Mouse (Mus musculus): ENCODE measurements around the gene Wars. TPM values are rescaled to one million over a fixed set of nuclear protein-coding genes. Genes with fewer than 3 reads are reported as not detected.

Gene Wars
- polyA plus RNA-seq, 1 experiment from 2014 or later, result 102 TPM

- Histone ChIP-seq H3K4me3 (no peak overlapping the region), H3K9me3 (no peaks in the 10 kb centered on the region), H3K36me3 (peaks cover 32% of the 10 kb centered on the region), H3K4me1 (replicated peaks) (peaks cover 28% of the 10 kb centered on the region), H3K4me2 (no peak overlapping the region), H3K27me3 (peaks cover 2% of the 10 kb centered on the region; the same call in 1 of the 2 replicates), H3K9ac (no peak overlapping the region), H3K27ac (no peak overlapping the region)
- 89% methylated on average over 5 of the region's 5 CpGs for WGBS
- no peak for ATAC-seq (ENCODE audit: low FRiP score)
Observed at GRCm38 (mm10) chr12:108829636-108830035, 64.3 kb downstream of the Wars start.

DNA sequence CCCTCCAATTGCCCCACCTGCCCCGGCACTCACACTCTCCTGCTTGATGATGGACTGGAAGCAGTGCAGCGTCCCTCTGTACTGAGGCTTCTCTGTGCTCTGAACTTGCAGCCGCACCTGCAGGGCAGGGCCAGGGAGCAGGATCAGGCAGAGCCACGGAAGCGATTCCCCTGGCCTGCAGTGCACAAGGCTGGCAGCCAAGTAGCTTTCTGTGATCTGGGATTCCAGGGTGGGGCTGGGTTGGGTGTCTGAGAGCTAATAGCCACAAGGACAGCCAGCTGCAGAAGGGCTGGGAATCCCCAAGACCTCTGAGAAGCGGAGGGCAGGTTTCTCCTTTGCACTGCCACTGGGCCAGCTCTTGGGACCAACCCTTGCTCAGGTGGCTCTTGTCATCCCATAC lies 66.3 kb downstream of the Wars start:
- no peak overlapping the region for H3K4me2 ChIP-seq
- H3K9ac ChIP-seq, result no peak overlapping the region
- peaks cover 10% of the 10 kb centered on the region for H3K4me1 ChIP-seq (replicated peaks)
- ATAC-seq (ENCODE audit: low FRiP score), result no peak
- H3K9me3 ChIP-seq, result no peaks in the 10 kb centered on the region
- H3K4me3 ChIP-seq, result no peak overlapping the region
- no peak overlapping the region for H3K27ac ChIP-seq
- H3K27me3 ChIP-seq, result no peaks in the 10 kb centered on the region
- 96% methylated on average over 6 of the region's 6 CpGs for WGBS
- peaks cover 32% of the 10 kb centered on the region for H3K36me3 ChIP-seq

DNA sequence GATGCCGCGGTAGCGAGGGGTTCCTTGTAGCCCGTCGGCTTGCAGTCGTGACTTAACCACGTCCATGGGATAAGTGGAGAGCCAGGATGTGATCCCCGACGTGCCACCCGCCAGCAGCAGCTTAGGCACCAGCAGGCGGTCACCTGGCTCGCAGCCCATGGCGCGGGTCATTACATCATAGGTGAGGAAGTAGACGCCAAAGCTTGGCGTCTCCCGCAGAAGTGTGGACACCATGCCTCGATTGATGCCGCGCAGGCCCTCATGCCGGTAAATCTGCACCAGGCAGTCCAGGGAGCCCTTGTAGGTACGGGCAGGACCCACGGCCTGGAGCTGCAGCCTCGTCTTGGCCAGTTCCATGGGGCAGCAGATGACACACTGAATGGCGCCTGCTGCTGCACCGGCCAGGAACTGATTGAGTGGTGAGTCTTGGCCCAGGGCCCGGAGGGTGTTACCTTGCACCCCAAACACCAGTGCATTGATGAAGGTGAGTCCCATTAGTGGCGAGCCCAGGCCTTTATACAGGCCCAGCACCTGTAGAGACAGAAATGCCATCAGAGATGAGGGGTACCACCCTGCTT lies 66.9 kb downstream of the Wars start:
- Histone ChIP-seq H3K4me3 (no peak overlapping the region), H3K4me2 (no peak overlapping the region), H3K9ac (no peak overlapping the region), H3K9me3 (no peaks in the 10 kb centered on the region), H3K27ac (no peak overlapping the region), H3K4me1 (replicated peaks) (peaks cover 4% of the 10 kb centered on the region), H3K36me3 (peaks cover 32% of the 10 kb centered on the region), H3K27me3 (no peaks in the 10 kb centered on the region)
- 96% methylated on average over 28 of the region's 28 CpGs for WGBS
- ATAC-seq (ENCODE audit: low FRiP score), result no peak

DNA sequence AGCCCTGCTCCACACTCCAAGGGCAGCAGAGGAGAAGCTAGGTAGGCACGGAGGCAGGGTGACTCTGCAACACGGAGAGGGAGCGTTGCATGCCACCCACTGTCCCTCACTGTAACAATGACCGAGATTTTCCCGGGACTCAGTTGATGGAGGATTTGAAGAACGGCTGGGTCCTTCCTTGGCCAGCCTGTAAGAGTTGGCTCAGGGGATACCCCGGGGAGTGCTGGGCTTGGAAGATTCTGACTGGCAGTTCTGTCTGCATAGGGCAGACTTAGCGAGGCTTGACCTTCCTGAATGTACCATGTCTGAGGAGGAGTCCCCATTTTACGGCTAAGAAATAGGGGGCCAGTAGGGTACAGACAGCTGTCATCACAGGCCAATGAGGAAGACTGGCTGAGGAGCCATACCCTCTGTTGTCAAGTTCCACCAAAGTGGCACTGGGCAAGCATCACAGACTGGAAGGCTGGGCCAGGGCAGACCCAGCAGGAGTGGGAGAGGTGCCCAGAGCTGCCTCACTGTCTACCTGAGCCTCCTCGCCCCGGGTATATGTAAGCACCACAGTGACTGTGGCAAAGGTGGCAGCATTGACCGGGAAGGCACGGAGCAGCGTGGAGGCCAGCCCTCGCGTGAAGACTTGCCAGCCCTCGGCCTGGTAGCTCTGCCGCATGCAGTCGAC lies 67.6 kb downstream of the Wars start:
- WGBS, result 95% methylated on average over 19 of the region's 19 CpGs

DNA sequence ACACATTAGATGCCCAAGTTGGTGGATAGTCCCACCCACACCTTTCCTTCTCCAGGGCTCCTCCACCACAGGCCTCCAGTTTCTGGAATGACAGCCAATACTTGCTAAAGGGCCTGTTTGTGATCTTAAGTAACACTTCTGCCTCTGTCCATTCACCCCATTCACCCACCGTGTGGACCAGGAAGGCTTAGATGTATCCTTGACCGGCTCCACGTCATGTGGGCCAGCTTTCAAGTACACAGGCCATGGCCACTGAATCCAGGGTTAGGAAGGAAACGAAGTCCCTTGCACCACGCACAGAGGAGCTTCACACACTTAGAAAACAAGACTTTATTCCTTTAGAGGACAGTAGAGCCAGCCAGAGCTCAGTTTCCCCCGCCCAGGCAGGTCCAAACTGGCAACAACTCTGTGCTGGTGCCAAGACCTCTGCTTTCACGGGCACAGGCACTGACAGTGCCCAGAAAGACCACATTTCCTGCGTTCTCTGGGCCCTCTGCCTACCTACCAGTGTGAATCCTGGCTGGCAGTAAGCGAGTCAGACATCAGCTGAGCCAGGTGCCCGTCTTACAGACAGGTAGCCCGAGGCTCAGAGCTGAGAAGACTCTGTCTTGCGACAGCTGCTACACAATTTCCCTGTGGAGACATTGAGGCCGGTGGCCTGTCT lies 68.3 kb downstream of the Wars start:
- no peak for ATAC-seq (ENCODE audit: low FRiP score)
- H3K9ac ChIP-seq, result no peak overlapping the region
- H3K27ac ChIP-seq, result no peak overlapping the region
- H3K4me3 ChIP-seq, result no peak overlapping the region
- H3K36me3 ChIP-seq, result peaks cover 32% of the 10 kb centered on the region
- H3K27me3 ChIP-seq, result no peaks in the 10 kb centered on the region
- H3K4me1 ChIP-seq (replicated peaks), result no peaks in the 10 kb centered on the region
- H3K4me2 ChIP-seq, result no peak overlapping the region
- 93% methylated on average over 13 of the region's 13 CpGs for WGBS
- H3K9me3 ChIP-seq, result no peaks in the 10 kb centered on the region

More for the DNA sequence above, 67.6 kb downstream of the Wars start:
- peaks cover 32% of the 10 kb centered on the region for H3K36me3 ChIP-seq
- no peaks in the 10 kb centered on the region for H3K27me3 ChIP-seq
- H3K9me3 ChIP-seq, result no peaks in the 10 kb centered on the region
- H3K4me1 ChIP-seq (replicated peaks), result no peaks in the 10 kb centered on the region
- no peak for ATAC-seq (ENCODE audit: low FRiP score)
- no peak overlapping the region for H3K27ac ChIP-seq
- H3K4me3 ChIP-seq, result no peak overlapping the region
- no peak overlapping the region for H3K9ac ChIP-seq
- no peak overlapping the region for H3K4me2 ChIP-seq

- Histone ChIP-seq H3K27ac (no peak overlapping the region), H3K4me2 (no peak overlapping the region), H3K9ac (no peak overlapping the region), H3K9me3 (no peaks in the 10 kb centered on the region), H3K36me3 (peaks cover 32% of the 10 kb centered on the region), H3K27me3 (no peaks in the 10 kb centered on the region), H3K4me1 (replicated peaks) (no peaks in the 10 kb centered on the region), H3K4me3 (no peak overlapping the region)
- WGBS, result 94% methylated on average over 15 of the region's 15 CpGs
- ATAC-seq (ENCODE audit: low FRiP score), result no peak
Observed at GRCm38 (mm10) chr12:108824225-108824874, 69.6 kb downstream of the Wars start.

DNA sequence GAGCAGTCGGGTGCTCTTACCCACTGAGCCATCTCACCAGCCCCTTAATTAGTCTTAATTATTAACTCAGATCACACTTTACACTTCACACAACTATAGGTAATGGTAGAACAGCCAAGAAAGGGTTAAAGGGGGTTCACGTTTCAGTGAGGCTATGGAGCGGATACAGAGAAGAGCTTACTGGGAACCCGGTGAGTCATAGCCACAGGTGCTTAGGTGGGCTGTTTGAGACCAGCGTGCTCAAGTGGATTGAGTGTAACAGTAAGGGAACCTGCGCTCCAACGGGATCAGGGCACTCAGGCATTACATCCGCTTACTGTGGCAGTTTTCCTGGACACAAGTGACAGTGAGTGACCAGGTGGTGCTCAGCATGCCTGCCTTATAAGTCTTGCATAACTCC lies 70.9 kb downstream of the Wars start:
- no peaks in the 10 kb centered on the region for H3K4me1 ChIP-seq (replicated peaks)
- H3K27ac ChIP-seq, result no peak overlapping the region
- peaks cover 33% of the 10 kb centered on the region for H3K36me3 ChIP-seq
- H3K4me3 ChIP-seq, result no peak overlapping the region
- no peaks in the 10 kb centered on the region for H3K27me3 ChIP-seq
- no peak overlapping the region for H3K4me2 ChIP-seq
- no peaks in the 10 kb centered on the region for H3K9me3 ChIP-seq
- H3K9ac ChIP-seq, result no peak overlapping the region
- WGBS, result 78% methylated on average over 8 of the region's 8 CpGs
- no peak for ATAC-seq (ENCODE audit: low FRiP score)

- no peak for ATAC-seq (ENCODE audit: low FRiP score)
- H3K36me3 ChIP-seq, result peaks cover 24% of the 10 kb centered on the region
- no peaks in the 10 kb centered on the region for H3K9me3 ChIP-seq
- 94% methylated on average over 4 of the region's 4 CpGs for WGBS
- H3K27ac ChIP-seq, result no peak overlapping the region
- no peak overlapping the region; the same call in 1 of the 2 replicates for H3K9ac ChIP-seq
- no peak overlapping the region for H3K4me3 ChIP-seq
- no peaks in the 10 kb centered on the region for H3K4me1 ChIP-seq (replicated peaks)
- H3K27me3 ChIP-seq, result no peaks in the 10 kb centered on the region
- H3K4me2 ChIP-seq, result no peak overlapping the region
Observed at GRCm38 (mm10) chr12:108820461-108820860, 73.5 kb downstream of the Wars start.

- H3K27me3 ChIP-seq, result no peaks in the 10 kb centered on the region
- no peak overlapping the region for H3K27ac ChIP-seq
- no peak overlapping the region for H3K4me2 ChIP-seq
- no peak overlapping the region for H3K4me3 ChIP-seq
- peaks cover 30% of the 10 kb centered on the region for H3K36me3 ChIP-seq
- 0 out of 2 replicates have a peak, but pooled peaks cover 3% of the 10 kb centered on the region for H3K4me1 ChIP-seq (replicated peaks)
- no peaks in the 10 kb centered on the region for H3K9me3 ChIP-seq
- ATAC-seq (ENCODE audit: low FRiP score), result no peak
- no peak overlapping the region for H3K9ac ChIP-seq
- 85% methylated on average over 11 of the region's 11 CpGs for WGBS
Observed at GRCm38 (mm10) chr12:108816569-108816968, 77.4 kb downstream of the Wars start.

- H3K27ac ChIP-seq, result no peak overlapping the region
- H3K9ac ChIP-seq, result no peak overlapping the region
- peaks cover 32% of the 10 kb centered on the region for H3K36me3 ChIP-seq
- no peak overlapping the region for H3K4me2 ChIP-seq
- peaks cover 8% of the 10 kb centered on the region; the same call in 1 of the 2 replicates for H3K4me1 ChIP-seq (replicated peaks)
- 94% methylated on average over 6 of the region's 6 CpGs for WGBS
- ATAC-seq (ENCODE audit: low FRiP score), result no peak
- H3K27me3 ChIP-seq, result no peaks in the 10 kb centered on the region
- H3K9me3 ChIP-seq, result no peaks in the 10 kb centered on the region
- no peak overlapping the region for H3K4me3 ChIP-seq
Observed at GRCm38 (mm10) chr12:108814470-108814869, 79.5 kb downstream of the Wars start.

- H3K36me3 ChIP-seq, result peaks cover 32% of the 10 kb centered on the region
- no peaks in the 10 kb centered on the region for H3K27me3 ChIP-seq
- H3K4me2 ChIP-seq, result no peak overlapping the region
- ATAC-seq (ENCODE audit: low FRiP score), result no peak
- H3K9ac ChIP-seq, result no peak overlapping the region
- H3K27ac ChIP-seq, result no peak overlapping the region
- H3K4me3 ChIP-seq, result no peak overlapping the region
- 88% methylated on average over 6 of the region's 6 CpGs for WGBS
- H3K4me1 ChIP-seq (replicated peaks), result peaks cover 13% of the 10 kb centered on the region; the same call in 1 of the 2 replicates
- H3K9me3 ChIP-seq, result no peaks in the 10 kb centered on the region
Observed at GRCm38 (mm10) chr12:108812463-108812862, 81.5 kb downstream of the Wars start.

DNA sequence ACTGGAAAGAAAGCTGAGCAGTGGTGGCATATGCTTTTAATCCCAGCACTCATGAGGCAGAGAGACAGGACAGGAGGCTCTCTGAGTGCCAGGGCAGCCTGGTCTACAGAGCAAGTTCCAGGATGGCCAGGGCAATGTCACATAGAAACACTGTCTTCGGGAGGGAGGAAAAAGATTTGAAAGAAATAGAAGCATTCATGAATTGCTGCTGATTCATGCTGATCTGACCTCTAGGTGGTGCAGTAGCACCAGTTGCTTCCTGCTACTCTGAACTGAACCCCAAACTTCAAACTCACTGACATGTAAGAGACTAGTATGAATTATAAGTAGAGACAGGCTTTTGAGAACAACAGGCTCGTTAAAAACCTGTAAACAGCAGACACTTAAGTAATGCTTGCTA lies 82.8 kb downstream of the Wars start:
- Histone ChIP-seq H3K9me3 (no peaks in the 10 kb centered on the region), H3K4me1 (replicated peaks) (peaks cover 13% of the 10 kb centered on the region), H3K4me3 (no peak overlapping the region), H3K4me2 (no peak overlapping the region), H3K27ac (no peak overlapping the region), H3K9ac (no peak overlapping the region), H3K27me3 (no peaks in the 10 kb centered on the region), H3K36me3 (peaks cover 32% of the 10 kb centered on the region)
- 56% methylated on average over 2 of the region's 2 CpGs for WGBS
- ATAC-seq (ENCODE audit: low FRiP score), result no peak

Measured in hindbrain, embryonic 13.5 days (tissue).